Mouse (Mus musculus) mouse trophoblast stem cell (cell line): ENCODE results near the gene Slc2a8.
"Not testable (repeated sequence)": the region's sequence is repeated elsewhere in the genome, so short reads cannot be mapped to it uniquely, and the experiment has no call there.

Experiments used
- in situ Hi-C, 2 experiments: fragments of 300-500 bp; cut with MseI, MboI; formaldehyde crosslinking; loops; 2 replicates in 1 of 2; 3 replicates in 1 of 2; pipeline ENCODE4 v1.15.1; 2025

The Slc2a8 gene

DNA sequence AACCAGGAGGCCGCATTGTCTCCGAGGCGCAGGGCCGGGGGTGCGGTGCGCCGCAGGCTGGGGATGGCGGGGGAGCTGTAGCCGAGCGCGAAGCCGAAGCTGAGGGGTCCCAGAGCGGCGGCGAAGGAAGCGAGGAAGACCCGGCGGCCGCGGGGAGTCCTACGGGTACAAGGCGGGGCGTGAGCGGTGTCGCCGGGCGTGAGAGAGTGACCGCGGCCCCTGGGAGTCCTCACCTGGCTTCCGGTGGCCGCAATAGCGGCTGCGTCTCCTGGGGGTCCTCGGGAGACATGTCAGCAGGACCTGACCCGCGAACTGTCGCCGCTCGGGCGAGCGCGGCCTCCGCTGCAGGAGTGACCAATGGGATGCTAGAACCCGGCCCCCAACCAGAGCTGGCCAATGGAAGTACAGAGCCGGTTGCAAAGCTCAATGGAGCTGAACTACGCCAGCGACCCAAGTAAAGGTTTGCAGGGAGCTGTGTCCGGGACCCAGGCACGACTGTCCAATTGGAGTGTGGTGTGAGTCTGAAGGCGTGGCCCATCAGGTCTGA lies at the start of gene Slc2a8:
Gene Slc2a8, minus strand, starts transcription at position 359 of the 547 bp plus-strand sequence.
- in situ Hi-C loops, result no loop called here

DNA sequence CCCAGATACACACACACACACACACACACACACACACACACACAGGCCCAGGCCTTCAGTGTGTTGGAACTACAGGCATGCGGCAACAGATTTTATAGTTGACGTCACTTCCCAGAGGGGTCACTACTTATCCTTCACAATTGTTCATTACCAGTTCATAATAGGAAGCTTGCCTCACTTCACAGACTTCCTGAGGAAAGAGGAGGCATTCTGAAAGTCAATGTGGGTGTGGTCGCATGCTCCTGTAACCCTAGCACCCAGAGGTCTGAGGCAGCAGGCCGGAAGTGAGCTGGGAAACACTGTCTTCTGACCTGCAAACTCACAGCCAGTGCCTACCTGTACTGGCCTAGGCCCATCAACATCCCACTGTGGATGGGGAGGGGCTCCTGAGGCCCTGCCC lies 43.2 kb upstream of the Slc2a8 start:
- in situ Hi-C loops, result no loop called here

DNA sequence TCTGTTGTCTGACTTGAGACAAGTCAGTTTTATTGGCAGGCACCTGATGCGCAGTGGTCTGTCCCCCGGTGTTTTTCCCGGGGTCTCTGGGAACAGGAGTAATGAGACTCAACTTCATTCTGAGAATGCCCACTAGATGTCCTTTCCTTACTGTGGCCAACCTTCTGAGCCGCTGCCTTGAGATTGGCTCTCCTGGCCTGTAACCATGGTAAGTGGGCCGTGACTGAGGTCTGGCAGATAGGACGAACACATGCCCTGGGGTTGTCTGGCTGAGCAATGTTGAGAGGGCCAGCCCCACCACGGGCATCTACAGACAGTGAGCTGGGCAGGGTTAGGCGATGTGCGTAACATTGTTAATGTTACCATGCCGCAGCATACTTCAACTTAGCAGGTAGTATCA lies 42.7 kb upstream of the Slc2a8 start:
- in situ Hi-C loops, result no loop called here

GRCm38 (mm10) chr2:33022846-33023245 lies 41.0 kb upstream of the Slc2a8 start:
- in situ Hi-C loops, result no loop called here

DNA sequence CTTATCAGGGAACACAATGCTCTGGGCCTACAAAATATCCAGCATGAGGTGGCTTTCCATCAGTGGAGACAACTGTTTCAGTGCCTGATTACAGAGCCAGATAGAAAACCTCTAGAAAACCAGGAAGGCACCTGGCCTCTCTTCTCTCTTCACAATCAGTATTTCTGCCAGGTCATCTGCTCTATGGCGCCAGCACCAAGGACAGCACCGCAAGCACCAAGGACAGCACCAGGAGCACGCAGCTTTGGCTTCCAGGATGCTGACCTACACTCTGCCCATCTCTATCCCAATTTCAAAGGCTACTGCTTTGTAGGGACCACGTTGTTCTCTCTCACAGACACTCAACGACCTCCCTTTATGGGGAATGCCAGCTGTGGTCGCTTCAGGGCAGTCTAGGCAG lies 36.1 kb upstream of the Slc2a8 start:
- in situ Hi-C loops, result no loop called here

- in situ Hi-C loops, result no loop called here
Measured at GRCm38 (mm10) chr2:33017191-33017590, 35.3 kb upstream of the Slc2a8 start.

DNA sequence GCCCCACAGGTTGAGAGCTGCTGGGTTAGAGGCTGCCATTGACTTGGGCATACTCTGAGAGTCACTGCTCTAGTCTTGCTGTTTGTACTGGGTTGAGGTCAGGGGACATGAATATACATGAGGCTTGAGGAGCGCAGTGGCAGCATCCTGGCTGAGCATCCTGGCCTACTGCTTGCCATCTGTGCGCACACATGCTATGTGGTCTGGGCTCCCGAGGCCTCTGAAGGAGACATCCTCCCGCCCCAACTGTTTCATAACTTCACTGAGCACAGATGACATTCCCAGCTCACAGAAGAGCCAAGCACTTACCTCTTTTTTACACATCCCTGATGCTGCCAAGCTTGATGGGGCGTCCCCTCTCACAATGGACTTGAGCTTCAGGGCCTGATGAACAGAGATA lies 33.0 kb upstream of the Slc2a8 start:
- in situ Hi-C loops, result no loop called here

- in situ Hi-C loops, result not testable (repeated sequence)
Measured at GRCm38 (mm10) chr2:33009055-33009454, 27.2 kb upstream of the Slc2a8 start.

DNA sequence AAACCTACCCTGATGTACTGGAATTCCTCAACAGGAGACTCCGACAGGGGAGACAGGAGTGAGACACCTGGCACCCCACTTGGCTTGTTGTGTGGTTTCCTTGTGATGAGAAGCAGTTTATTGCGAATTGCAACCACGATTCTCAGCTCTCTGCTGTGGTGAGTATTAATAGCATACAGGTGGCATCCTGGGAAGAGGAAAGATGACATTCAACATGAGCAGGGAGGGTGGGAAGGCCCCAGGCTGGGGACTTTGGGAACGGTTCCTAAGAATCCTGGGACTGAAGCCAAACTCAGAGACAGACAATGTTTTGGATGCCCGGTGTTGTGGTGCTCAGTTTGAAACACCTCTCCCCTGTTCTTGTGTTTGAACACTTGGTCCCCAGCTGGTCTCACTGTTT lies 23.2 kb upstream of the Slc2a8 start:
- in situ Hi-C loops, result no loop called here

DNA sequence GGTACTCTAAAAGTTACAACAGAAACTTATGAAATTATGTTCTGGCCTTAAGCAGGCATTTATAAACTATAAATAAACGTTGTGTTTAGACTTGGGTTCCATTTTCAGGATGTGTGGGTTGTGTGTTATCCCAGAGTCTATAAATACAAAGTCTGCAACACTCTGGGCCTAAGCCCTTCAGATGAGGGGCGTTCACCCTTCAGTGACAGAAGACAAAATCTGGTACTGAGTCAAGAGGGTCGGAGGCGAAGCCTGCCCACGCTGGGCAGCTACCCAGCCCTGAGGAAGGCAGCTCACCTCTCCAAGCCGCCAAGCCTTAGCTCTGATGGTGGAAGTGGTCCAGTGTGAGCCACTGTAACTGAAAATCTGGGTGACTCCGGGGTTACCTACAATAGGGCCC lies 20.3 kb upstream of the Slc2a8 start:
- in situ Hi-C loops, result no loop called here

GRCm38 (mm10) chr2:32999752-33000151 lies 17.9 kb upstream of the Slc2a8 start:
- in situ Hi-C loops, result no loop called here

- in situ Hi-C loops, result no loop called here
Measured at GRCm38 (mm10) chr2:32997792-32998191, 15.9 kb upstream of the Slc2a8 start.

DNA sequence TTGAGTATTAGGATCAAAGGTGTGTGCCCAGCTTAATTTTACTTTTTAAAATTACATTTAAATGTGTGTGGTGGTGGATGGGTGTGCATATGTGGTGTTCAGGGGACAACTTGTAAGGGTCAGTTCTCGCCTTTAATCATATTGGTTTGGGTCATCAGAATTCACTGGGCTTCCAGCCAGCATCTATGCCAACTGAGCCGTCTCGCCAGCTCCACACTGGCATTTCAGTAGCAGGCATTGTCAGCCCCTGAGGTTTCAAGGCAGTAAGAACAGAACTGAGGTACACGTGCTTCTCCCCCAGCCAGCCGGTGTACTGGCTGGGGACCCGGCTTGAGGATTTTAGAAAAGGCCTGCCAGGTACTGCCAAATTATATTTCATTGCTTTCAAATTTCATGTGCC lies 15.2 kb upstream of the Slc2a8 start:
- in situ Hi-C loops, result no loop called here

DNA sequence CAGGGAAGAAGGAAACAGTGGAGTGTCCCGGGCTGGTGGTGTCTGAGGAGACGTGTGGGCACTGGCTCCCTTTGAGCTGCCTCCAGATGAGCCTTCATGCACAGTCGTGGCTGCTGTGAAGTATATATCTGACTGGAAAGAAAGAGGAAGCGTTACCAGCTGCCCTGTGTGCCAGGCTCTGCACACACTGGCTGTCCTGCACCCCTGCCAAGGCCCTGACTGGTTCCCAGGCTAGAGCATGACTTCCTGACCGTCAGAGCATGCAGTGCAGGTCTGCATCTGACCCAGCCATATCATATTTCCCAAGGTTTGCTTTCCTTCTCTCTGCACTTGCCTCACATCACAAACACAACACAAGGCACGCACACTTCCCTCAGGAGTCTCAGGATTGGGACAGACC lies 10.2 kb upstream of the Slc2a8 start:
- in situ Hi-C loops, result no loop called here

- in situ Hi-C loops, result no loop called here
Measured at GRCm38 (mm10) chr2:32990167-32990832, 8.4 kb upstream of the Slc2a8 start.

- in situ Hi-C loops, result no loop called here
Measured at GRCm38 (mm10) chr2:32989376-32989775, 7.5 kb upstream of the Slc2a8 start.

DNA sequence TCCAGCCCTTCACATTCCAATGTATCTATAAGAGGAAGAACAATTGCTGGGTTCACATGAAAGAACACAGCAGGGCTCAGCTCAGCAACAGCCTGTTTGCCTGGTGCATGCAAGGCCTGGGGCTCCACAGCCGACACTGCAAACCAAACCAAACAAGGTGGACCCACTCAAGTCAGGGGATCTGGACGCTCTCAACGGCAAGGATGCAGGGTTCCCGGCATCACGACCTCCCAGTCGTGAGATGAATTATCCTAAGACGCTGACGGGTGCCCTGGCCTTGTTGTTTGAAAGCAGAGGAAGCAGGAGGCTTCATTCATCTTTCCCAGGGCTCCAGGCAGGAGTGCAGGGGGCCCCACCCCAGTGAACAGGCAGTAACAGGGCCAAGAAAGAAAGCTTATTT lies 4.0 kb upstream of the Slc2a8 start:
- in situ Hi-C loops, result no loop called here

DNA sequence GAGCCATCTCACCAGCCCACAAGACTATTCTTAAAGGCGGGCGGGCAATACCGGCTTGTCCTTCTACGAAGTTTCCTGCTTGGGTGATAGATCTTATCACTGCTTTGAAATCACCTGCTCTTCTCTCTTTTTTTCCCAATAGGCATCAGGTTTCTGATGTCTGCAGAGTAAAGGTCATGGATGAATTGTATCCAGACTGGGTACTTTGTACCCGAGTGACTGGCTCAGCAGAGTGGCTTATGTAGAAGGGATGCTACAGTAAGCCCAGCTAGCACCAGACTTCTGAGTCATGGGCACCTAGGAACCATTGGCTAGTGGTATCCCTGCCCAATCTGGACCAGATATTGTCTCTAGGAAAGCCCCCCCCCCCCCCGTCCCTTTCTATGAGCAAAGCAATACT lies 1.7 kb upstream of the Slc2a8 start:
- in situ Hi-C loops, result no loop called here

DNA sequence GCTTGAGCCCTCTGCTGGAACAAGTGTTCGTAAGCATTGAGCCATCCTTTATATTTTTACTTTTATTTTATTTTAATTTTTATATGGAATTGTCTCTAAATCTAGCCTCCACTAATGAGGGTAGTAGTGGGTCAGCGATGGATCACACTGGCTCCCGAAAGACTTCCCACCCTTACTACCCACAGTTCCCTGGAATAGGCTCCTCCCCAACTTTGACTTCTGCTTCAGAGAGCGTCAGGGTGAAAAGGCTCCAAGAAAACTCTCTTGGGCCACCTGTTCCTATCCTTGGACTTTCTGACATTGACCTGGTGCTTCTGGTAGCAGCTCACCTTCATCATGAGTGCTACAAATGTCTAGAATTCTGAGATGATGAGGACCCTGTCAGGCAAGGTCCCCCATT lies 817 bp upstream of the Slc2a8 start:
- in situ Hi-C loops, result no loop called here

GRCm38 (mm10) chr2:32981281-32981680 lies 602 bp downstream of the Slc2a8 start:
- in situ Hi-C loops, result no loop called here

GRCm38 (mm10) chr2:32979675-32980074 lies 2.2 kb downstream of the Slc2a8 start:
- in situ Hi-C loops, result no loop called here

DNA sequence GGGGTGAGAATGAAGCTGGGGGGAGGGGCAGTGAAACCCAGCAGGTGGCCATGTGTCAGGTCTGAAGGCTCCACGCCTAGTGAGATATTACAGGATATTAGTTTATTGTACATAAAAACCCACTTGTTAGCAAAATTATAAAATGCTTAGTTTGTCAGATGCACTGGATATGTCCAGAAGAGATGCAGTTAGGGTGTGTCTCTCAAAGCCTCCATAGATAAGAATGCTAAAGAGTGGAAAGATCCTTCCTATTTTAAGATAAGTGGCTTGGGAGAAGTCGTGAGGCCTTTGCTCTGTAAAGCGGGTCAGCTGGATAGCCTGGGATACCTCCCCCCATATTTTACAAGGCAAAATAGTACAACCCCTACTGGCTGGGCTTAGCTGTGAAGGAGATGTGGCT lies 3.2 kb downstream of the Slc2a8 start:
- in situ Hi-C loops, result no loop called here

DNA sequence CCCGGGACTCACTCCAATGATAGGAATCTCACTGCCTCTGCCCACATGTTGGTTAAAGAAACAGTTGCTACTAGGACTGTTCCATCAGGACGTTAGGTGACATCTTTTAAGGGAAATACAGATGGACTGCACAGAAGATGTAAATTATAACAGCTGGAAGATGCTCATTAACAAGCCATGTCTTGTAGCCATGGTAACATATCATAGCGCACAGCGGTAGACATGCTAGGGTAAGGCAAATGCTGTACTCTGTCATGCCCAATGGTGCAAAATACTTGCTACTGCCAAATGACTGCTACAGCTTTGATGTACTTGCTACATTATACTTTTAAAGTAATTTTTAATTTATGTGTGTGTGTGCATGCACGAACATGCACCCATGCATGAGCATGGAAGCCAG lies 4.8 kb downstream of the Slc2a8 start:
- in situ Hi-C loops, result no loop called here

DNA sequence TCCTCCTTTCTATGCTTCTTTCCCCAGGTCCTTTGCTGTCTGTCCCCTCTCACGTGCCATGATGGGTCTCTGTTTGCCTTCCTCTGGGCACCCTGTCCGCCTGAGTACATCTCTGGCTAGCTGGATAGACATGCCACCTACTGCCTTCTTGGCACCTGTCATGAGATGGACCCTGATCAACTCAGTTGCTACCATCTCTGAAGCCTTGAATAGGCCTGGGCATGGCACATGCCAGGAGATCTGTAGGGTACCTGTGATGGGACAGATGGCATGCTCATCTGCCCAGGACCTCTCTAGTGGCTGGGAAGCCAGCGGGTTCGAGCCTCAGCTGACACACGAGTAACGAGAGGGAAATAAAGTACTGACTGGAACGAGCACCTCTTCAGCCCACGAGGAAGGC lies 7.7 kb downstream of the Slc2a8 start:
- in situ Hi-C loops, result no loop called here
